Mouse (Mus musculus) frontal cortex, adult 2 months (tissue): ENCODE measurements at regions not wholly inside any gene's neighbourhood (a gene's known extent, or its start where the extent isn't known, plus 50 kb on each side); places are given as distances from the start of the nearest gene placed in this dataset.
A peak's percentile ranks its signal among the peaks of the same experiment; 100 is the strongest.

Source experiments
- DNase-seq, 2 experiments: peaks; one replicate each; pipeline ENCODE4 v3.0.0; 2022; ENCODE audit warnings: low spot score in 1 of 2; ENCODE audit errors: extremely low spot score in 1 of 2

- no peak for DNase-seq
Observed at GRCm38 (mm10) chr2:82508595-82508994, 434.8 kb upstream of the Fsip2 start.

GRCm38 (mm10) chr2:82515165-82515564, 428.3 kb upstream of the Fsip2 start:
- DNase-seq = no peak

- no peak for DNase-seq
Observed at GRCm38 (mm10) chr2:82519951-82520350, 423.5 kb upstream of the Fsip2 start.

- DNase-seq = no peak
Observed at GRCm38 (mm10) chr2:82538958-82539357, 404.5 kb upstream of the Fsip2 start.

GRCm38 (mm10) chr2:82540676-82541075, 402.8 kb upstream of the Fsip2 start:
- DNase-seq = no peak

GRCm38 (mm10) chr2:82570358-82570757, 373.1 kb upstream of the Fsip2 start:
- no peak for DNase-seq

- DNase-seq = peak in 1 of 2 experiments; percentile 2
Observed at GRCm38 (mm10) chr2:82572099-82572498, 371.3 kb upstream of the Fsip2 start.

- DNase-seq = no peak
Observed at GRCm38 (mm10) chr2:82573841-82574240, 369.6 kb upstream of the Fsip2 start.

GRCm38 (mm10) chr2:82579665-82580064, 363.8 kb upstream of the Fsip2 start:
- no peak for DNase-seq

- DNase-seq = no peak
Observed at GRCm38 (mm10) chr2:82616185-82616584, 327.2 kb upstream of the Fsip2 start.

GRCm38 (mm10) chr2:82620553-82620952, 322.9 kb upstream of the Fsip2 start:
- DNase-seq = no peak

- no peak for DNase-seq
Observed at GRCm38 (mm10) chr2:82644428-82644827, 299.0 kb upstream of the Fsip2 start.
